Mouse (Mus musculus) mouse embryonic stem cell (cell line): ENCODE data around the gene Tmem140.

Experiments used
- in situ Hi-C, 2 experiments: fragments of 300-500 bp; cut with MboI; formaldehyde crosslinking; loops; 1 replicate in 1 of 2; 3 replicates in 1 of 2; pipeline ENCODE4 v1.14.3; 2019 to 2020; ENCODE audit warnings: low sequenced_read_pairs in 2 of 2, low pct_unique_long_range_greater_than_20kb in 1 of 2, mixed read lengths in 1 of 2; ENCODE audit not compliant: unreplicated experiment in 1 of 2

Tmem140 gene

DNA sequence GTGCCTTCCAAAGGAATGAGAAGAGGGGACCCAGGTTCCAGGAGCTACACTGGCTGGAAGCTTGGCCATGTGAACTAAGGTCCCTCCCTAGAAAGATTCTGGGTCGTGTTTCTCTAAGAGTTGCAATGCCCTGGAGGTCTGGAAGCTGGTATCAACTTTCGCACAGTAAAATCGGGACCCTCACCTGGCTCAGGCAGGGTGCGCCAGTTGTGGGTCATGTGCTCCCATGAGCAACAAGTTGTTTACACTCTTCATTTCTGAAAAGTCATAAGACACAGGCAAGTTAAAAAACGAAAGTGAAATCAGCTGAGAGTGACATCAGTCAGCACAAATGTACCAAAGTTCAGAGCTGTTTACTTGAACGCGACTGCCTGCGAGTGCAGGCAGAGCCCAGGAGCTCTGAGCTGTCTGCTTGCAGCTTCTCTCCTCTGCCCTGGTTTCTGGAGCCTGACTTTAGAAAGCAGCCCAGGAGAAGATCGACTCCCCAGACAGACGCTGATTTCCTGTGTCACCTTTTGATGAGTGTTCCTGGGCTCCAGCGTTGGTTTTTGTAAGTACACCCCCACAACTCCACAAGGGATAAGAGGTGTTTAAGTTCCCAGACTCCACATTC, at the start of gene Tmem140:
Gene Tmem140 (plus strand): TSS at position 356 of the 613 bp plus-strand sequence.
- in situ Hi-C loops: no loop called here

DNA sequence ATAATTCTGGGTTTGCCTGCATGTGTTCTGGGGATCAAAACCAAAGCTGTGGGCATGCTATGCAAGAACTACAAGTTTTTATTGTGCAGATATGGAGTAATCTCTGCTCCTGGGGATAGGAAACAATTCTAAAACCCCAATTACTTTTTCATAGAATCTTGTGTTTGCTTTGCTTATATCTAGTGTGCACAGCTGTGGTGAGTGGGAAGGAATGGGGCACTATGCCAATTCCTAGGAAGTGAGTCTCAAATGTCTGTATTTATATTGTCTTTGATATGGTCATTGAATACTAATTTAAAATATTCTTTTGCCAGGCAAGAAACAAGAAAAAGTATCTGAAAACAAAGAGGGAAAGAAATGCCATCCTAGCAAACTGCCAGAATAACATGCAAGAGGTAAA, 38.5 kb upstream of the Tmem140 start:
- in situ Hi-C loops: no loop called here

DNA sequence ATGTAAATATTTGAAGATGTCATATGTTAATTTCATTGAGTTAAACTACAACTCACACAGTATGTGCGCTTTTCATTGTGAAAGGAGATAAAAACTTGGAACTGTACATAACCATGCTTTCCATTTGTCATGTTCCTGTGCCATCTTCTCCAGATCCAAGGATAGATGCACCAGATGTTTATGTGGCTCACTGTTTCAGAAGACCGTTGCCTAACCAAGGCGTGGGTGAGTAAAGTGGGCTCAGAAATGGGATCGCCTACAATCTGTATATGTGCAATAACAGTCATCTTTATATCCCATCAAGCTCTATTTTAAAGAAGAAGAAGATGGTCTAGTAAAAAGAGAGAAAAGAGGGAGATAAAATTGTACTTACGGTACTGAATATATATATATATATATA, 30.6 kb upstream of the Tmem140 start:
- in situ Hi-C loops: no loop called here

DNA sequence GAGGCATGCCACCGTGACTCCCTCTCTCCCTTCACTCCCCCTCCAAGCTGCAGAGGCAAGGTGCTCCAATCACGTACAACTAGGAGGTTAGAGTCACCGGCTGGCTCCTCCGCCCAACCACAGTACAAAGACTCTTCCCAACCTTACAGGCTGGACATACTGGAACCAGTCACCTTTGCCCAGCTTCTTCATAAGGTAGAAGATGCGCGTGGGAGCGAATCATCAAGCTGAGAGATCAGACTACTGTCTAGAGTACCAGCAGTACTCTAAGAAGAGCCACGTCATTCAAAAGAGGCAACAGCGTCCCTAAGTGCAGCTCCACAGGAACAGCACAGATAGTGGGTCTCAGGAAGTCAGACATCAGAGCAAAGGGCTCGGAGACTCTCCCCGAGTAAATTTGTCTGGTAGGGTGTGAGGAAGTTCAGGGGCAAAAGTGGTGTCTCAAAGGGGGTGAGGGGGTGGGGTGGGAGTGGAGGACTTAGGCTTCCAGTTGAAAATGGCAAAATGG, 1.3 kb upstream of the Tmem140 start:
- in situ Hi-C loops: no loop called here

DNA sequence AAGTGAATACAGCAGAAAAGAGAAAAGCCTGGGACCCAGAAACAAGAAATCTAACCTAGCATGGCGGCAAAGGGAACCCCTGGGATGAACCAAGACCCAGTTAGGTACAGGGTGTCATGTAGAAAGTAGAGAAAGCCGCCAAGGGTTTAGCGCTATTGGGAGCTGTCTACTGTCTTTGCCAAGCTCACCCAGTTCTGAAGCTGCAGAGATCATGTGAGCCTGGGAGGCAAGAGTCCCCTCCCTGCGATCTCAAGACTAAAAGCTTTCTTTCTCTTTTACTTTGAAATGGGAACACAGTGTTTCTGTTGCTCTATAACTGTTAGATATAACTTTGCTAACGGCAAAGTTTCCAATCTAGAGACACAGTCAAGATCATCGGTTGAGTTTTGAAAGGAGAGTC, 565 bp upstream of the Tmem140 start:
- in situ Hi-C loops: no loop called here

DNA sequence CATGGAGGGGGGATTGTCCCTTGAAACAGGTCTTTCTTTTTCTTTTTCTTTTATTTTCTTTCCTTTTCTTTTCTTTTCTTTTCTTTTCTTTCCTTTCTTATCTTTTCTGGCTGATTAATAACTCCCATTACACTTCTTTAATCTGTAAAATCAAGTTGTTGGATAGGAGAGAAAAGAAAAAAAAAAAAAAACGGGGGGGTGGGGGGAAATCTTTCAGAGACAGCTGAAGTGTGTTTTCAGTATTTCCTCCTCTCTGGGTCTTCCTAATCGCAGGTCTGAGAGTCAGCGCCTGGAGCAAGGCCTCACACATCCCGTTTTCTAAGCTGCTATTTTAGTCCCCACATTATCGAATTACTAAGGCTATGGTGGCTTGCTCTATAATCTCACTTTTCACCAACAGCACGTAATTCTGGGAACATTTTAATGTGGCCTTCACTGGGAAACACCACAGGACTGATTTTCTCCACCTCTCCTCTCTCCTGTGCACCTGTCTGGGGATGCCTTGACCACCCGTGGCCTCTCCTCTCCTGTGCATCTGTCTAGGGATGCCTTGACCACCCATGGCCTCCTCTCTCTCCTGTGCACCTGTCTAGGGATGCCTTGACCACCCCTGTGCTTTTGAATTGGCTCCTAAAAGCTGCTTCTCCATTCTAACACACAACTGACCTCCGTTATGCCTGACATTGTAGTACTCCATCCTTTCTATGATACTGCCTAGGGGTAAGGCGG, 1.0 kb downstream of the Tmem140 start:
- in situ Hi-C loops: no loop called here

DNA sequence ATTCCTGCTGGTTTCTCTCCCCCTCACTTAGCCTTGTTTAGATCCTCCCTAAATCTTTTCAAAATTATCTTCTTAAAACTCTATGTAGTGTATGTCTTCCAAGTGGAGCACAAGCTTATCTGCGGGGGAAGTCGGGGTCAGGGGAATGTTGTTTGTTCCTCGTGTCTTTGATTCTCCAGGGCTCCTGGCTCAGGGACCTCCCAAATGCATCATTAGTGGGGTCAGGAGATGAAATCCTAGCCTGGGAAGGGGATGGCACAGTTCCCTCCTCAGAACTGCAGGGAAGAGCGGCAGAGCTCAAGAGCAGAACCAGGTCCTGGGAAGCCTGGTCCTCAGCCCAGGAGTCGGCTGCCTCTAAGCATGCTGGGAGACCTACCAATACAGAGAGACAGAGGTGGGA, 2.3 kb downstream of the Tmem140 start:
- in situ Hi-C loops: no loop called here

DNA sequence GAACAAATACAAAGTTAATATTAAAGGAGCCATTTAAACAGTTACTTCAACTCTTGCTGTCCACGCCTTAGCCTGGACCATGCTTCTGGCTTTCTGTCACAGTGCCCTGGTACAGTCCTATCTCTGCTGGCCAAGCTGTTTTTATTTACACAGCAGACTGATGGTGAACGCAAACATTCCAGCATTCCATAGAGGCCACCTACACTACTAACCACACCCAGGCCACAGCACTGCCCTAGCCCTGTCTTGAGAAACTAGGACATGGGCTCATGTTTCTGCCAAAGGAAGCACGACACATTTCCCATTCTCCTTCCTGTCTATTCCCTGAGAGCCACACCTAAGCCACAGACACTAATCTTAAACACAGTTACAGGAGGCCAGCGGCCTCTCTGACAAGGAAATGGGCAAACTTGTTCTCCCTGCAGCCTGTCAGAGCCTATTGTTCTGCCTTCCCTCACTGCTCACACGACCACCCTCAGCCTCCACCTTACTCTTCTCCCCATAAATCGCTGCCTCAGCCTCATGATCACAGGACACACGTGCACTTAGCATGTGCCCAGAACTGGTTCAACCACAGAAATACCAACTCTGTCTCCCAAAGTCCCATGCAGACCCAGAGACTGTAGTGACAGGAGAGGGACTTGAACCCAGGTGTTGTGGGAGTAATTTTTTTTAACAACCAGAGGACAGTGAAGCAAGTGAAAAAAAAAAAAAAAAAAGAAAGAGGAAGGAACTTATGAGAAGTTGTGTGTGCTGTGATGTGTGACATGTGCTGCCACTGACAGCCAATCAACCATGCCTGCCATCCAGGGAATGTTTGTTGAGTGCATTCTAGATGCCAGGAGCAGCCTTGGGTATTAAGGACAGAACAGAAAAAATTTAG, 3.0 kb downstream of the Tmem140 start:
- in situ Hi-C loops: no loop called here

DNA sequence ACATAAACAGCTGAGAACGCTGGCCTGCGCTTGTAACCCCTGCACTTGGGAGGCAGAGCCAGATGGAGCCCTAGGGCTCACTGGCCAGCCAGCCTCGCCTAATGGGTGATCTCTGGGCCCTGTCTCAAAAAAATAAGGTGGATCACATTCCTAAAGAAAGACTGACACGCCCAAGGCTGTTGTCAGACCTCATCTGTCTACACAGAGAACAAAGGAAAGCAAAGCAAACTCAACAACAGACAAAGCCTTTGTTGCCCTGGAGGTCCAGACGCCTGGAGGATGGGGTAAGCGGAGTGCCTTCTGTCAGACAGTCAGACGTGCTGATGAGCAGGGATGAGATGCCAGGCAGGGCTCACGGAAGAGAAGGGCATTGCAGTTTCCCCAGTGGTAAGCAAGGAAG, 3.8 kb downstream of the Tmem140 start:
- in situ Hi-C loops: no loop called here

DNA sequence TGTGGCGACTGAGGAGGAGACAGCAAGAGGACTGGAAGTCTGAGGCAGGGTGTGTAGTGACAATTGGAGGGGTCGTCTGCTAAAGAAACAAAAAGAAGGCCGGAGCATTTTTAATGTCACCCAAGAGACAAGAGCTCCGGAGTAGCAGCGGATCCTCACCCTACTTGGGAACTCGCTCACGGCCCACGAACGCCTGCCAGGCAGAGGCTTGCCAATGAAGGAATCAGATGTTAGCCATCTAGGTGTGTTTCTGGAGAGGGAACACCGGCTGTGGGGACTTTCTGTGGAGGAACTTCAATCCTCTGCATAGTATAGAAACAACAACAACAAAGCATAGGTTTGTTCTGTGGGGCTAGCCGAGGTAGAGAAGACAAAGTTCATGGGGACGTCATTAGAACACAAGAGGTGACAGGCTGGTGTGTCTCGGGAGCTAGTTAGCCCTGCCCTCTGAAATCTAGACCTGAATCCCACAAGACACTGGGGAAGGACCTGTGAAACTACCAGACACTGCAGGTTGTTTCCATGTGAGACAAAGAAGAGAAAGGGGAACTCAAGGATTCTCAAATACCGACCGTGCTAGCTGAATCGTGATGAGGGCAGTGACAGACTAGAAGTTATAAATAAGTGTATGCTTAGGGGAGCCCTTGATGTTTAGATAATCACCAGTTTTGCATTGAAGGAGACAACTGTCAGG, 4.5 kb downstream of the Tmem140 start:
- in situ Hi-C loops: no loop called here

DNA sequence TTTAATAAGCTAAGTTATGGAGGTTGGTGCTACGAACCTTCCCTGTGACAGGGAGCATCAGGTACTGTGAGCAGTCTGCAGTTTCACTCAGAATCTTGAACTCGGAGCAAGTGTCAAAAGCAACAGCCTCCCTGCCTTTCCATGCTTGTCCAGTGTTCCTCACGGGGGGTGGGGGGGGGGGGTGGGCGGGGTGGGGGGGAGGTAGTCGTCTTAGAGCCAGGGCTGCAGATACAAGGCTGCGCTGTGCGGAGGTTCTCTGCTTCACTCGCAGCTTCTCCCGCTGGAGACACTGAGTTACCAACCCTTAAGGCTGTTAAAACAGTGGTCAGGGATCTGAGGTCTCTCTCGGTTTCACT, 5.0 kb downstream of the Tmem140 start:
- in situ Hi-C loops: no loop called here

DNA sequence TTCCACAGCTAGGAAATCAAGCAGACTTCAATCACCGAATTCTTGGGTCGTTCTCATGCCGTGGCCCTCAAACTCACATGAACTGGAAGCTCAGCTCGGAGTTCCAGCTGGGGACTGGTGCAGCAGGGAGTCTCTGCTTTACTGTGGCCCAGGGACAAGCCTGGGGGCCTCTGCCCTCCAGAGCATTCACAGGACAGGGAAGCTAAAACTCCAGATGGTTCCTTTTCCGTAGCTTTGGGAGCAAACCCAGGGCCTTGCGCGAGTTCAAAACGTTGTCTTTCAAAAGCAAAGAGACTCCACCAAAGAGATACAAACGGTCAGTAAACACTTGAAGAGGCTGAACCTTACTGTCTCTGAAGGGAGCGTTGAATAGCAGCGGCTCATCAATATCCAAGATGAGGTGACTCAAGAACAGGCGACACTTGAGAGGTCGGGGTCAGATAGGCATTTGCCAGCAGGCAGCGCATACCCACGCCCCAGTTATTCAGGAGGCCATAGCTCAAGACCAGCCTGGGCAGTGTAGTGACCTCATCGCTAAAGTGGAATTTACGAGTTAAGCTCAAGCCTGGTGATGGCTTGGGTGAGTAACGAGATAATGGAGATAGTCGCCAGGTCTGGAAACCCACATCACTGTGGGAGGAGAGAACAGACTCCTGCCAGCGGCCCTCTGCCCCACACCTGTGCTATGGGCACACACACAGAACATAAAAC, 5.7 kb downstream of the Tmem140 start:
- in situ Hi-C loops: no loop called here

DNA sequence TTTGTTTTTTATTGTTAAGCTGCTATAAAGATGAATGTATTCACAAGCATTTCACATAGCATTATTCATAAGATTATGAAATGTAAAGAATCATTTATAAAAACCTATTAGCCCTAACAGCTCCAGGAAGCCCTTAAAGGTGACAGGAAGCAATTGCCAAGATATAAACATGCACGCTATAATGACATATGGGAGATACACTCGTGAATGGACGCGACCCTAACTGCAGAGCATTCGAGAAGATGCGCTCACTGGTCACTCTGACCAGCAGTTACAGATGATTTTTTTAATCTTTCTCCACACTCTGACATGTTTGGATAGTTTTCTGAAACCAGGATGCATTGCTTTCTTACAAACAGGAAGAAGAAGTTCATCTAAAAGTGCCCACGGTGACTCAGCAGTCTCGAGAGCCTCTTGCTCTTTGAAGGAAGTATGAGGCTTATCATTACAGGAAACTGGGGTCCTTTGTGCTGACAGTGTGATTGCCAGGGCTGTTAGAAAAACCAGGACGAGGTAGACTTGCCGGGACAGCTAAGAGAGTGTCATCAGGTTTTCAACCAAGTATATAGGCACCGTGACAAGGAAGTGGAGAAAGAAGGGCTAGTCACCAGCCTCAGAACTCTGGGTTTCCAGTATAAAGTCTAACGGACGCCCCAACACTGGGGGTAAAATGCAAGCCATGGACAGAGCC, 6.4 kb downstream of the Tmem140 start:
- in situ Hi-C loops: no loop called here

DNA sequence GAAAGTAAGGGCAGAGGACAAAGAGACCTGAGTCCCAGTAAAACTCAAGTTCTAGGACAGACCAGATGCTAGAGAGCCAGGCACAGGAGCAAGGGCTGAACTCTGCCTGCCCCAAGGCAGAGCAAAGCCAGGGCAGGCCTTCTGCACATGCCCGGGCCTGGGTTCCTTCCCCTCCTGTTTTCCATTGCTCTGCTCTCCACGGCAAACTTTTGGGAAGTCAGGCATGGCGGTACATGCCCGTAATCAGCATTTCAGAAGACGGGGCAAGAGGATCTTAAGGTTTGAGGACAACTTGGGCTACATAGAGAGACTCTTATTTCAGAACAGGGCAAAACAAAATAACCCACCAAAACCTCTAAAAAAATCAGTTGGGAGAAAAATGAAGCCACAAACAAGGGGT, 7.2 kb downstream of the Tmem140 start:
- in situ Hi-C loops: no loop called here

DNA sequence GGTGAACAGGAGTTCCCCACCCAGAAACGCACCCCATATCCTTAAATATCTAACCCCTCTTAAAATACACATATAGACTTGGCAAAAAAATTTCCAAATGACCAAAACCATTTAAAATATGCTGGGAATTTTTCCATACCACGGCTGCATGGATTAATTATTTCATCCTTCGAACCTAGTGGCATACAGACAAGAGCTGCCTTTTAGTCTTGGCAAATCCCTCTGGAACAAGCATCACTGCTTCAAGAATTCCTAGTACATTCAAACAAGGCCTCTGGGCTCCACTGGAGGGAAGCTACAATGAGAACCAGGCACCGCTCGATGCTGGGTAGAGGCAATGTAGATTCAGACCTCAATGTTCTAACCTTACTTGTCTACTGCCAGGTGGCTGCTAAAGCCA, 7.8 kb downstream of the Tmem140 start:
- in situ Hi-C loops: no loop called here

DNA sequence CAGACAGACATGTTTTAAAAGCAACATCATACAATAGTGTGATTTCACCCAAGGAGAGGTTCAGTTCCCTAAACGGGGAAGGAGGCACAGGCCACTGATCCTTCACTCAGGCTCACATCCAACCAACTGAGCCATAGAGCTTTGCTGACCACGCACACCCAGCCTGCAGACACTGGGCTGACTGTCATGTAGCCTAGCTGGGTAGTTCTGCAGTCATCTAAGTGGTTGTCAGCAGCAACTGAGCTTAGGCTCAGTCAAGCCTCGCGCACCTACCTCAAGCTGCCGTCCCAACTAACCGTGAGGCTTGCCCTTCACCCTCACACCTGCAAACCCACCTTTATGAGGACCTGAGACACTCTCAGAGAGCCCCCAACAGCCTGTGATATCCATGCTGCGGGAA, 9.0 kb downstream of the Tmem140 start:
- in situ Hi-C loops: no loop called here

DNA sequence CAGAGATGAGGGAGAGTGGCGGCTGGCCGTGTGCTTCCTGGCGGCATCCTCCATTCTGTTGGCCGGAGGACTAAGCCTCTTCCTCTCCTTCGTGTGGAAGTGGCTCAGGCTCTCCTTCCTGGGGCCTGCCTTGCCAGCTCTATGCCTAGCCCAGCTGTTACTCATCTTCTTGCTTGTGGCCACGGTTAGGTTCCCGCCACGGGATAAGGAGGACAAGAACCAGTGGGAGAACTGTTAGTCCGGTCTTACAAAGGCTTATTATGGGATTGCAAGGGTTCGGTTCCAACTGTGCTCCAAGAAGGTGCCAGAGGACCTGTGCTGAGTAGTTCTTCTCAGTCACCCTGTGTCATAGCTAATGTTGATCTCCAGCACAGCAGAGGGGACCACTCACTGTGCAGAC, 9.9 kb downstream of the Tmem140 start:
- in situ Hi-C loops: no loop called here
